Mouse (Mus musculus): ENCODE results near the gene Gpr173.

- TF ChIP-seq GATA1 (IDR thresholded peaks at IDR 0.05; ENCODE audit: borderline replicate concordance, low read length) (no peak), FLI1 (IDR thresholded peaks at IDR 0.05; ENCODE audit: low read length) (no peak)
Measured at GRCm38 (mm10) chrX:152320535-152320934, 48.0 kb downstream of the Gpr173 start.

All from megakaryocyte, embryonic 14.5 days (primary cell).